Mouse (Mus musculus) cerebral cortex, adult 2 months (tissue): ENCODE results near the gene Aox4.

Source experiments
- WGBS: fragments of 180-500 bp; shearing (Covaris S2); methylation state at CpG from one replicate; pipeline ENCODE4 v1.1.7; 2018; 5-methylcytosine and 5-hydroxymethylcytosine counted together

The Aox4 gene

GRCm38 (mm10) chr1:58210203-58210602 is at the start of gene Aox4:
TSS of gene Aox4 (plus strand) at chr1:58210397.
- WGBS = 27% methylated on average over 17 of the region's 17 CpGs

- WGBS = 79% methylated on average over 6 of the region's 6 CpGs
Measured at GRCm38 (mm10) chr1:58169893-58170292, 40.3 kb upstream of the Aox4 start.

GRCm38 (mm10) chr1:58188514-58189175 is 21.6 kb upstream of the Aox4 start:
- WGBS = 69% methylated on average over 5 of the region's 5 CpGs

GRCm38 (mm10) chr1:58194317-58194716 is 15.9 kb upstream of the Aox4 start:
- WGBS = 88% methylated on average over 12 of the region's 12 CpGs

GRCm38 (mm10) chr1:58194988-58195387 is 15.2 kb upstream of the Aox4 start:
- WGBS = 78% methylated on average over 3 of the region's 3 CpGs

- 24% methylated on average over 10 of the region's 10 CpGs for WGBS
Measured at GRCm38 (mm10) chr1:58195541-58195940, 14.7 kb upstream of the Aox4 start.

- WGBS = 45% methylated on average over 9 of the region's 9 CpGs
Measured at GRCm38 (mm10) chr1:58197023-58197422, 13.2 kb upstream of the Aox4 start.

GRCm38 (mm10) chr1:58198386-58198785 is 11.8 kb upstream of the Aox4 start:
- 87% methylated on average over 4 of the region's 4 CpGs for WGBS

- WGBS = 89% methylated on average over 7 of the region's 7 CpGs
Measured at GRCm38 (mm10) chr1:58212805-58213204, 2.6 kb downstream of the Aox4 start.

GRCm38 (mm10) chr1:58213838-58214237 is 3.6 kb downstream of the Aox4 start:
- 81% methylated on average over 5 of the region's 5 CpGs for WGBS

- WGBS = 87% methylated on average over 4 of the region's 4 CpGs
Measured at GRCm38 (mm10) chr1:58215353-58215752, 5.2 kb downstream of the Aox4 start.

- 49% methylated on average over 7 of the region's 7 CpGs for WGBS
Measured at GRCm38 (mm10) chr1:58215956-58216532, 5.8 kb downstream of the Aox4 start.

- 63% methylated on average over 6 of the region's 6 CpGs for WGBS
Measured at GRCm38 (mm10) chr1:58221070-58221469, 10.9 kb downstream of the Aox4 start.

GRCm38 (mm10) chr1:58221879-58222278 is 11.7 kb downstream of the Aox4 start:
- WGBS = 70% methylated on average over 5 of the region's 5 CpGs

GRCm38 (mm10) chr1:58228086-58228485 is 17.9 kb downstream of the Aox4 start:
- WGBS = 83% methylated on average over 6 of the region's 6 CpGs

- 70% methylated on average over 4 of the region's 4 CpGs for WGBS
Measured at GRCm38 (mm10) chr1:58229774-58230173, 19.6 kb downstream of the Aox4 start.

- whole genome bisulfite sequencing = 68% methylated on average over 5 of the region's 5 CpGs
Measured at GRCm38 (mm10) chr1:58230542-58230941, 20.3 kb downstream of the Aox4 start.

- 59% methylated on average over 5 of the region's 5 CpGs for WGBS
Measured at GRCm38 (mm10) chr1:58235405-58235804, 25.2 kb downstream of the Aox4 start.

GRCm38 (mm10) chr1:58237527-58238299 is 27.5 kb downstream of the Aox4 start:
- 80% methylated on average over 4 of the region's 4 CpGs for WGBS

GRCm38 (mm10) chr1:58238440-58238839 is 28.2 kb downstream of the Aox4 start:
- WGBS = 94% methylated on average over 5 of the region's 5 CpGs

GRCm38 (mm10) chr1:58238961-58239360 is 28.8 kb downstream of the Aox4 start:
- WGBS = 95% methylated on average over 9 of the region's 9 CpGs

- 60% methylated on average over 6 of the region's 6 CpGs for WGBS
Measured at GRCm38 (mm10) chr1:58240347-58240746, 30.1 kb downstream of the Aox4 start.

GRCm38 (mm10) chr1:58244487-58244886 is 34.3 kb downstream of the Aox4 start:
- WGBS = 74% methylated on average over 3 of the region's 3 CpGs
